Mouse (Mus musculus) intestine, embryonic 16.5 days (tissue): ENCODE results near the gene Aanat. TPM values are rescaled to one million over a fixed set of nuclear protein-coding genes. Genes with fewer than 3 reads are reported as not detected.
A peak's percentile ranks its signal among the peaks of the same experiment; 100 is the strongest.

ENCODE experiments used
- ATAC-seq: fragments of 200-750 bp; cut with Nextera tagmentation; 2 replicates; pipeline ENCODE4 v1.8.0; 2017; ENCODE audit warnings: moderate TSS enrichment, moderate library complexity
- H3K27ac ChIP-seq: fragments of 300-500 bp; sonication (generic); 2 replicates; pipeline ENCODE4 v1.5.1; 2014; ENCODE audit warnings: mild to moderate bottlenecking, low read length
- H3K27me3 ChIP-seq: fragments of 300-500 bp; sonication (generic); replicated peaks from 2 replicates; pipeline ENCODE4 v1.6.1; 2014; ENCODE audit warnings: low read length, control low read depth, mixed read lengths; ENCODE audit not compliant: control insufficient read depth, insufficient read depth
- H3K36me3 ChIP-seq: fragments of 300-500 bp; sonication (generic); 2 replicates; pipeline ENCODE4 v1.6.1; 2014; ENCODE audit warnings: low read length, control low read depth; ENCODE audit not compliant: control insufficient read depth, insufficient read depth
- H3K4me1 ChIP-seq: fragments of 300-500 bp; sonication (generic); 2 replicates; pipeline ENCODE4 v1.6.1; 2014; ENCODE audit warnings: low read length, control low read depth, mixed read lengths; ENCODE audit not compliant: control insufficient read depth, insufficient read depth
- H3K4me2 ChIP-seq: fragments of 300-500 bp; sonication (generic); 2 replicates; pipeline ENCODE4 v1.6.1; 2014; ENCODE audit warnings: low read depth, low read length, control low read depth
- H3K4me3 ChIP-seq: fragments of 300-500 bp; sonication (generic); 2 replicates; pipeline ENCODE4 v1.5.1; 2014; ENCODE audit warnings: mild to moderate bottlenecking, low read length
- H3K9ac ChIP-seq: fragments of 300-500 bp; sonication (generic); 2 replicates; pipeline ENCODE4 v1.6.1; 2014; ENCODE audit warnings: low read depth, low read length
- H3K9me3 ChIP-seq: fragments of 300-500 bp; sonication (generic); 2 replicates; pipeline ENCODE4 v1.6.1; 2016; ENCODE audit warnings: low read length, control low read depth; ENCODE audit not compliant: control insufficient read depth
- WGBS: fragments of 180-500 bp; shearing (Covaris S2); extraction: QIAGEN DNeasy Blood & Tissue Kit; methylation state at CpG from one replicate; pipeline ENCODE4 v1.1.7; 2014; 5-methylcytosine and 5-hydroxymethylcytosine counted together
- polyA plus RNA-seq: library from polyadenylated mRNA; unstranded; fragments of >200 nt; fragmentation: Nextera tagmentation; extraction: Ambion mirVana; gene quantifications from 2 replicates; pipeline ENCODE4 v1.2.1, GENCODE M21; 2015

The Aanat gene
- polyA plus RNA-seq, 1 experiment from 2014 or later: not detected

- WGBS: 24% methylated on average over 23 of the region's 23 CpGs
- Histone ChIP-seq H3K27ac (no peak overlapping the region), H3K36me3 (no peaks in the 10 kb centered on the region), H3K4me2 (0 out of 2 replicates have a peak overlapping the region, but pooled peaks have one; percentile 14), H3K9me3 (no peaks in the 10 kb centered on the region), H3K4me3 (no peak overlapping the region), H3K4me1 (no peaks in the 10 kb centered on the region), H3K9ac (no peak overlapping the region), H3K27me3 (peaks cover 5% of the 10 kb centered on the region; the same call in 1 of the 2 replicates)
- ATAC-seq: peak; percentile 61
Observed at GRCm38 (mm10) chr11:116586801-116587631, 784 bp downstream of the Aanat start.

- WGBS: 32% methylated on average over 14 of the region's 14 CpGs
Observed at GRCm38 (mm10) chr11:116589020-116589531, 2.8 kb downstream of the Aanat start.

GRCm38 (mm10) chr11:116589574-116589973 lies 3.3 kb downstream of the Aanat start:
- H3K27me3 ChIP-seq: peaks cover 5% of the 10 kb centered on the region; the same call in 1 of the 2 replicates
- H3K27ac ChIP-seq: no peak overlapping the region
- no peak for ATAC-seq
- no peaks in the 10 kb centered on the region for H3K36me3 ChIP-seq
- WGBS: 61% methylated on average over 8 of the region's 8 CpGs
- H3K4me3 ChIP-seq: no peak overlapping the region
- H3K4me2 ChIP-seq: no peak overlapping the region
- no peaks in the 10 kb centered on the region for H3K9me3 ChIP-seq
- H3K4me1 ChIP-seq: no peaks in the 10 kb centered on the region
- H3K9ac ChIP-seq: no peak overlapping the region

More at GRCm38 (mm10) chr11:116589020-116589531, 2.8 kb downstream of the Aanat start:
- Histone ChIP-seq H3K9ac (no peak overlapping the region), H3K36me3 (no peaks in the 10 kb centered on the region), H3K4me3 (no peak overlapping the region), H3K4me2 (no peak overlapping the region), H3K9me3 (no peaks in the 10 kb centered on the region), H3K27ac (no peak overlapping the region), H3K27me3 (peaks cover 5% of the 10 kb centered on the region; the same call in 1 of the 2 replicates), H3K4me1 (no peaks in the 10 kb centered on the region)
- no peak for ATAC-seq

- H3K27ac ChIP-seq: no peak overlapping the region
- H3K9me3 ChIP-seq: no peaks in the 10 kb centered on the region
- no peak overlapping the region for H3K9ac ChIP-seq
- no peaks in the 10 kb centered on the region for H3K4me1 ChIP-seq
- no peak overlapping the region for H3K4me3 ChIP-seq
- H3K36me3 ChIP-seq: no peaks in the 10 kb centered on the region
- H3K27me3 ChIP-seq: peaks cover 5% of the 10 kb centered on the region; the same call in 1 of the 2 replicates
- WGBS: 61% methylated on average over 4 of the region's 4 CpGs
- no peak overlapping the region for H3K4me2 ChIP-seq
- ATAC-seq: no peak
Observed at GRCm38 (mm10) chr11:116591621-116592020, 5.4 kb downstream of the Aanat start.

GRCm38 (mm10) chr11:116592428-116592827 lies 6.2 kb downstream of the Aanat start:
- peak; percentile 64 for ATAC-seq
- no peaks in the 10 kb centered on the region for H3K9me3 ChIP-seq
- no peaks in the 10 kb centered on the region for H3K4me1 ChIP-seq
- no peak overlapping the region for H3K4me2 ChIP-seq
- no peak overlapping the region for H3K4me3 ChIP-seq
- H3K27ac ChIP-seq: no peak overlapping the region
- no peak overlapping the region for H3K9ac ChIP-seq
- no peaks in the 10 kb centered on the region for H3K36me3 ChIP-seq
- H3K27me3 ChIP-seq: peaks cover 5% of the 10 kb centered on the region; the same call in 1 of the 2 replicates

- no peak for ATAC-seq
- peaks cover 5% of the 10 kb centered on the region; the same call in 1 of the 2 replicates for H3K27me3 ChIP-seq
- H3K4me1 ChIP-seq: no peaks in the 10 kb centered on the region
- H3K9me3 ChIP-seq: no peaks in the 10 kb centered on the region
- H3K9ac ChIP-seq: no peak overlapping the region
- H3K4me3 ChIP-seq: no peak overlapping the region
- H3K4me2 ChIP-seq: no peak overlapping the region
- no peaks in the 10 kb centered on the region for H3K36me3 ChIP-seq
- WGBS: 80% methylated on average over 4 of the region's 4 CpGs
- no peak overlapping the region for H3K27ac ChIP-seq
Observed at GRCm38 (mm10) chr11:116593345-116593744, 7.1 kb downstream of the Aanat start.

- H3K4me2 ChIP-seq: no peak overlapping the region
Observed at GRCm38 (mm10) chr11:116596766-116597165, 10.5 kb downstream of the Aanat start.

GRCm38 (mm10) chr11:116598193-116598592 lies 12.0 kb downstream of the Aanat start:
- Histone ChIP-seq H3K4me2 (no peak overlapping the region), H3K9me3 (no peaks in the 10 kb centered on the region), H3K27me3 (no peaks in the 10 kb centered on the region), H3K4me1 (no peaks in the 10 kb centered on the region), H3K9ac (no peak overlapping the region), H3K36me3 (peaks cover 4% of the 10 kb centered on the region; the same call in 1 of the 2 replicates), H3K27ac (no peak overlapping the region), H3K4me3 (no peak overlapping the region)
- 90% methylated on average over 8 of the region's 8 CpGs for WGBS
- ATAC-seq: no peak

More at GRCm38 (mm10) chr11:116596766-116597165, 10.5 kb downstream of the Aanat start:
- H3K27ac ChIP-seq: no peak overlapping the region
- H3K27me3 ChIP-seq: no peaks in the 10 kb centered on the region
- H3K4me3 ChIP-seq: no peak overlapping the region
- H3K9me3 ChIP-seq: no peaks in the 10 kb centered on the region
- H3K36me3 ChIP-seq: peaks cover 4% of the 10 kb centered on the region; the same call in 1 of the 2 replicates
- H3K4me1 ChIP-seq: no peaks in the 10 kb centered on the region
- no peak for ATAC-seq
- no peak overlapping the region for H3K9ac ChIP-seq
- 84% methylated on average over 19 of the region's 19 CpGs for WGBS

GRCm38 (mm10) chr11:116599230-116599629 lies 13.0 kb downstream of the Aanat start:
- Histone ChIP-seq H3K36me3 (peaks cover 5% of the 10 kb centered on the region; the same call in 1 of the 2 replicates), H3K27ac (no peak overlapping the region), H3K9me3 (no peaks in the 10 kb centered on the region), H3K4me2 (no peak overlapping the region), H3K4me1 (no peaks in the 10 kb centered on the region), H3K9ac (no peak overlapping the region), H3K4me3 (no peak overlapping the region), H3K27me3 (no peaks in the 10 kb centered on the region)
- 92% methylated on average over 15 of the region's 15 CpGs for WGBS
- ATAC-seq: no peak
